Mouse (Mus musculus) midbrain, embryonic 11.5 days (tissue): ENCODE results near the gene Kif26b. TPM values are rescaled to one million over a fixed set of nuclear protein-coding genes. Genes with fewer than 3 reads are reported as not detected.

ENCODE experiments used
- ATAC-seq: fragments of 200-750 bp; cut with Nextera tagmentation; 2 replicates; pipeline ENCODE4 v1.8.0; 2017; ENCODE audit warnings: moderate TSS enrichment, moderate library complexity; ENCODE audit not compliant: low FRiP score
- DNase-seq: peaks from one replicate; pipeline ENCODE4 v3.0.0; 2015; ENCODE audit warnings: low spot score; ENCODE audit errors: missing footprints
- H3K27ac ChIP-seq: fragments of 300-500 bp; sonication (generic); 2 replicates; pipeline ENCODE4 v1.5.1; 2014; ENCODE audit warnings: low read depth, low read length
- H3K27me3 ChIP-seq: fragments of 300-500 bp; sonication (generic); 2 replicates; pipeline ENCODE4 v1.6.1; 2014; ENCODE audit warnings: mild to moderate bottlenecking, low read length, moderate library complexity, mixed read lengths; ENCODE audit not compliant: control insufficient read depth, insufficient read depth
- H3K36me3 ChIP-seq: fragments of 300-500 bp; sonication (generic); 2 replicates; pipeline ENCODE4 v1.6.1; 2014; ENCODE audit warnings: mild to moderate bottlenecking, low read length, moderate library complexity, mixed read lengths; ENCODE audit not compliant: control insufficient read depth, insufficient read depth
- H3K4me1 ChIP-seq: fragments of 300-500 bp; sonication (generic); 2 replicates; pipeline ENCODE4 v1.6.1; 2014; ENCODE audit warnings: low read length; ENCODE audit not compliant: control insufficient read depth, insufficient read depth
- H3K4me2 ChIP-seq: fragments of 300-500 bp; sonication (generic); 2 replicates; pipeline ENCODE4 v1.6.1; 2014; ENCODE audit warnings: mild to moderate bottlenecking, moderate library complexity
- H3K4me3 ChIP-seq: fragments of 300-500 bp; sonication (generic); 2 replicates; pipeline ENCODE4 v1.5.1; 2014; ENCODE audit warnings: low read depth, low read length
- H3K9ac ChIP-seq: fragments of 300-500 bp; sonication (generic); 2 replicates; pipeline ENCODE4 v1.6.1; 2014; ENCODE audit warnings: low read length
- H3K9me3 ChIP-seq: fragments of 300-500 bp; sonication (generic); 2 replicates; pipeline ENCODE4 v1.6.1; 2016; ENCODE audit warnings: low read length; ENCODE audit not compliant: control insufficient read depth
- WGBS: fragments of 180-500 bp; shearing (Covaris S2); extraction: QIAGEN DNeasy Blood & Tissue Kit; methylation state at CpG from one replicate; pipeline ENCODE4 v1.1.7; 2014; 5-methylcytosine and 5-hydroxymethylcytosine counted together
- polyA plus RNA-seq: library from polyadenylated mRNA; unstranded; fragments of >200 nt; fragmentation: Nextera tagmentation; extraction: Ambion mirVana; gene quantifications from 2 replicates; pipeline ENCODE4 v1.2.1, GENCODE M21; 2014

The Kif26b gene
- polyA plus RNA-seq, 1 experiment from 2014 or later, result 3.3 TPM

DNA sequence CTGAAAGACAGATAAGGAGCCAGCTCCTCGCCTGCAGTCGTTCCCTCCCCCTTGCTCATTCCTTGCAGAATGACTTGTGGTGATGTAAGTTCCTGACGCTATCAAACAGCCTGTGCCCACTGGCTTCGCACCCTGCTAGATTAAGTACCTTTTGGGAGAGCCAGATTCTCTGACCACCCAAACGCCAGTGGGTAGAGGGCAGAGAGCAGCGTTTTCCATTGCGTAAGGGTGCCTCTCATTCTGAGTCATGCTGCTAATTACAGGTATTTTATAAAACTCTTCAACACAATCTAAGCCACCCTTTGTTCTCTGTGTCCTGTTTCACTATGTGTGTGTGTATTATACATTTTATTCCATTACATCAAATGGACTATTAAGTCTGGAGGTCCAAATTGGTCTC is 352.0 kb downstream of the Kif26b start:
- H3K27me3 ChIP-seq, result no peaks in the 10 kb centered on the region
- H3K4me1 ChIP-seq, result no peaks in the 10 kb centered on the region
- H3K4me2 ChIP-seq, result no peak overlapping the region
- H3K36me3 ChIP-seq, result no peaks in the 10 kb centered on the region
- H3K9me3 ChIP-seq, result no peaks in the 10 kb centered on the region
- WGBS, result 93% methylated on average over 7 of the region's 7 CpGs
- H3K9ac ChIP-seq, result no peak overlapping the region
- no peak for ATAC-seq
- H3K4me3 ChIP-seq, result no peak overlapping the region
- no peak for DNase-seq
- H3K27ac ChIP-seq, result no peak overlapping the region

DNA sequence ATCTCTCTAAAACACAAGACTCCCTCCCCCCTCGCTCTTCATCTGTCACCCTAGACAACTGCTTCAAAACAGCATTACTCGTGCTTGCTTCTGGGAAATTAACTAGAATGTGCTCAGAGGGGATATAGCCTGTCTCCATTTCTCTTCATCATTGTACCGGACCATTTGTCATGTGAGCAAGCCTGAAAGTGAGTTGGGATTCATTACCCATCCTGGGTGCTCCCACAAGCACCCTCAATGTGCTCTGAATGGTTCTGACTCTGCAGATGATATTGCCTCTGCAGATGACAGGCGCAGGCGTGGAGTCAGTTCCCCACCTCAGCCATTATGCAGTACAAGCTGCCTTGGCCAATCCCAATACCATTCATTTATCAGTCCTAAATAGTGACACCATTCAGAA is 357.7 kb downstream of the Kif26b start:
- Histone ChIP-seq H3K4me2 (no peak overlapping the region), H3K4me3 (no peak overlapping the region), H3K27ac (no peak overlapping the region), H3K36me3 (no peaks in the 10 kb centered on the region), H3K27me3 (no peaks in the 10 kb centered on the region), H3K9ac (no peak overlapping the region), H3K9me3 (no peaks in the 10 kb centered on the region), H3K4me1 (no peaks in the 10 kb centered on the region)
- ATAC-seq, result no peak
- 83% methylated on average over 5 of the region's 5 CpGs for WGBS
- peak; percentile 70 for DNase-seq

DNA sequence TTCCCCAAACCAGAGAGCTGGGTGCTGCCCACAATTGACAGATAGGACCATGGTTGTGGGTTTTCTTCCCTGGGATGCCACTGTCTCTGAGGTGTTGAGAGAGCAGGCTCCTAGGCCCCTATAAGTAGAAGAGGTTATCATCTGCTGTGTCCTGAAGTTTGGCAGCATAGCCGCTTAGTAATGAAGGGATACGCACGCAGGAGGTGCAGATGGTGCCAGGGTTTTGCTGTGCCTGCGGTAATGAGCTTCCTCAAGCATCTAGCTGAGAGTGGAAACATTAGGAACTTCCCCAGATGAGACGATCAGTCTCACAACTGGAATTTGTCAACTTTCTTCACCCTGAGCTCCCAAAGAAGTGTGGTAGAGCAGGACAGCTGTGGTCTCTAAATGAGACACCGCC is 363.5 kb downstream of the Kif26b start:
- Histone ChIP-seq H3K9ac (no peak overlapping the region), H3K36me3 (no peaks in the 10 kb centered on the region), H3K4me2 (no peak overlapping the region), H3K27ac (no peak overlapping the region), H3K4me1 (no peaks in the 10 kb centered on the region), H3K4me3 (no peak overlapping the region), H3K27me3 (no peaks in the 10 kb centered on the region), H3K9me3 (no peaks in the 10 kb centered on the region)
- no peak for ATAC-seq
- DNase-seq, result peak; percentile 26
- 91% methylated on average over 6 of the region's 6 CpGs for WGBS

DNA sequence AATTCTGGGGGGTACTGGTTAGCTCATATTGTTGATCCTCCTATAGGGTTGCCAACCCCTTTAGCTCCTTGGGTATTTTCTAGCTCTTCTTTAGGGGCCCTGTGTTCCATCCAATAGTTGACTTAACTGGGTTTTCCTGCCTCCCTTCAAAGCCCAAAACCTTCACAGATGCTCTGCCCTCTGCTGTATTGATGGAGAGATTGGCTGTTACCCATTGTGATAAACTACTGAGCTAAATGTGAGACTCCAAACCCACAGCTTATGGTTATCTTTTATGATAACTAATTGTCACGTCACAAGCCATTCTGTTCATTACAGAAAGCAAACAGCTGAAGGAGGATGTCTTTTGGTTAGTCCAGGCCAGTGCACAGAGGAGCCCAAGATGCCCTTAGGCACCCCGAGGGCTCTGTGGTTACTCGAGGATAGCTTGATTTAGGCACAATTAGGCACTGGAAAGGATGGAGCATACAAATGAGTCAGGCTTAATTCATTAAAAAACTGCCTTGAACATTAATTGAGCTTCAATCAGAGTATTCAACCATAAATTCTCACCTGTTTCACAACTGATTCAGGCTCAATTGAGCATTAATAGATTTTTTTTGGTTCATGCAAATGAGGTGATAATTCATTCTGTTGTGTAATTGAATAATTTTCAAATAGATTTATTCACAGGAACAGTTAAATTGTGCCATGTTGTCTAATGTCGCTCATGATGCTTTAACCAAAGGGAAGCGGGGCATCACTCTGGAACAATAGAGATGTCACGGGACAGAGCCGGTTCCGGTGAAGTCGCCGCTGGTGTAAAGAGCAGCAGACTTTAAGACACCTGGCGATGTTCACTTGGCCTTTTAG is 364.5 kb downstream of the Kif26b start:
- no peak overlapping the region for H3K4me3 ChIP-seq
- H3K27ac ChIP-seq, result no peak overlapping the region
- DNase-seq (peak; percentile 56), ATAC-seq (no peak)
- no peak overlapping the region for H3K9ac ChIP-seq
- no peaks in the 10 kb centered on the region for H3K4me1 ChIP-seq
- H3K36me3 ChIP-seq, result no peaks in the 10 kb centered on the region
- H3K9me3 ChIP-seq, result no peaks in the 10 kb centered on the region; the same call in 1 of the 2 replicates
- WGBS, result 84% methylated on average over 11 of the region's 11 CpGs
- H3K4me2 ChIP-seq, result no peak overlapping the region
- no peaks in the 10 kb centered on the region for H3K27me3 ChIP-seq

DNA sequence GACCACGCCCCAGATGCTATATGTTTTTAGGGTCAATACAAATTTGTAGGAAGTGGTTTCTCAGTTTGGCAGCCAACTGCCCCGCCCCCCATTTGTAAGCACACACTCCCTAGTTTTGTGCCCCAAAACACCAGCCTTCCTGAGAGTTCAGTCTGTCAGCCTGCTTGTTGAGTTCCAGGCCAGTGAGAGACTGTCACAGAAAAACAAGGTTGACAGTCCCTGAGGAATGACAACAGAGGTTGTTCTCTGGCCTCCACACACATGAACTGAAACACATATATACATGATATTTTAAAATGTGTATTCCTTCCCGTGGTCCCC is 365.1 kb downstream of the Kif26b start:
- DNase-seq (no peak), ATAC-seq (no peak)
- no peaks in the 10 kb centered on the region for H3K27me3 ChIP-seq
- H3K4me2 ChIP-seq, result no peak overlapping the region
- 96% methylated on average over 3 of the region's 3 CpGs for WGBS
- H3K9me3 ChIP-seq, result no peaks in the 10 kb centered on the region; the same call in 1 of the 2 replicates
- H3K4me1 ChIP-seq, result no peaks in the 10 kb centered on the region
- H3K4me3 ChIP-seq, result no peak overlapping the region
- H3K27ac ChIP-seq, result no peak overlapping the region
- no peak overlapping the region for H3K9ac ChIP-seq
- no peaks in the 10 kb centered on the region for H3K36me3 ChIP-seq

DNA sequence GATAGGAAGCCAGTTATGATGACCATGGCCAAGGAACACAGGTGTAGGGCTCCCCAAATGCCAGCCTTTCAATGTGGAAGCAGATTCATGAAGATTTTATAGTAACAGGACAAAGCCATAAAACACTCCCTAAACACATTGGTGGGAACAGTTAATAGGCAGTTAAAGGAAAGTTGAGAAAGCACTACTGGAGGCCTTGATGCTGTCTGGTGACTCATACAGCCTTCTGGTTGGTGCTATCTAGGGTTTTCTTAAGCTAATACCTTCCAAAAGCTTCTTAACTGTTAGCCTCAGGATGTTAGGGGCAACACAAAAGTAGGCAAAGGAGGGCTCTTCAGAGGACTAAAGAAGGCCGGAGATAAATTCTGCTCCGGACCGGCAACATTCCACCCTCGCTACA is 366.7 kb downstream of the Kif26b start:
- DNase-seq (peak; percentile 62), ATAC-seq (no peak)
- WGBS, result 92% methylated on average over 4 of the region's 4 CpGs

DNA sequence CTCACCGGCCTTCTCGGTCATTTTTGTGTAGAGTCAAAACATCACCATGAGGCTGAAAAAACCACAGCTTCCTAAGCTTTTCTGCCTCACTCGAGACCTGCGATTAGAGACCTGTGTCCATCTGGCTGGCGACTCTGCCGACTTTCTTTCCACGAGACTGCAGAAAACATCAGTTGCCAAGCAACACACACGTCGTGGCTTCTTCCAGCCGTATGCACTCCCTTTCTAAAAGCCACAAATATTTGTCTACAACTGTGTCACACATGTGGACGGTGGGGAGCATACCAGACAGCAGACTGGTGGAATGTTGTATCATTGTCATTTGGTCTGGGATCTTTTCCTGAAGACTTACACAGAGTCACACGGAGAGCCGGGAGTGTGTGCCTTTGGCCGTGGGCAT is 382.0 kb downstream of the Kif26b start:
- no peaks in the 10 kb centered on the region for H3K9me3 ChIP-seq
- 79% methylated on average over 14 of the region's 14 CpGs for WGBS
- no peak for DNase-seq
- no peak for ATAC-seq
- H3K9ac ChIP-seq, result no peak overlapping the region
- H3K4me1 ChIP-seq, result no peaks in the 10 kb centered on the region
- H3K36me3 ChIP-seq, result no peaks in the 10 kb centered on the region
- no peak overlapping the region for H3K4me2 ChIP-seq
- H3K27me3 ChIP-seq, result no peaks in the 10 kb centered on the region
- H3K27ac ChIP-seq, result no peak overlapping the region
- no peak overlapping the region for H3K4me3 ChIP-seq

More for the DNA sequence above, 366.7 kb downstream of the Kif26b start:
- Histone ChIP-seq H3K9ac (no peak overlapping the region), H3K4me1 (no peaks in the 10 kb centered on the region), H3K27me3 (no peaks in the 10 kb centered on the region), H3K27ac (no peak overlapping the region), H3K36me3 (no peaks in the 10 kb centered on the region), H3K4me2 (no peak overlapping the region), H3K9me3 (no peaks in the 10 kb centered on the region; the same call in 1 of the 2 replicates), H3K4me3 (no peak overlapping the region)

DNA sequence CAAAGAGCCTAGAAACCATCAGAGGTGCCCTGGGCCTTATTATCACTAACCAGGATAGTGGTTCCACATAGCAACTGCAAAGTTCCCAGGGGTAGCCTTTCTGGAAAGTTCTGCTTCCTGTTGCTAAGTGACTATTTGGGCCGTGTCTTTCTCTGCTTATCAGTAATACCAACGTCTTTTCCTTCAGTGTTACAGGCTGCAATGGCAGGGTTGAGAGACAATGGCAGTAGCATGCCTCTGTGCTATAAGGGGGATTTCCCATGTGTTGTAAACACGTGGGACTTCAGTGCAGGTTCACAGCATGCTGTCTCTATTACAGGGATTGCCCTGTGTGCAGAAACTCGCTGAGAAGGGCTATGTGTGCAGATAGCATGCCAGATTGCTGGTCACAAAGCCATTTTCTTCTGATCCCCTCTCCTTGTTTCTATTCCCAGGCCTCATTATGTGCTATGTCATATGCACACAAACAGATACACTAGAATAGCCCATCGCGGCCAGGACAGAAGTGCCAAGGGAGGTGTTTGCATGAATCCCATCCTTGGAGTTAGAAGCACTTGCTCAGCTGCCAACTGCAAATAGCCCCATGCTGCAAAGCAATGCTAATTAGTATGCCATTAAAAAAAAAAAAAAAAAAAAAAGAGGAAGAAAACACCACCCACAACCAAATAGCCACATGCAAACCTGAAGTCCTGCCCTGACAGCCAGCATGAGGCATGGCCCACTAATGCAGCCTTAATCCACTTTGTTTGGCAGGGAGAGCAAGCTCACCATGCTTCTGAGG is 384.2 kb downstream of the Kif26b start:
- WGBS, result 76% methylated on average over 6 of the region's 6 CpGs
- no peaks in the 10 kb centered on the region for H3K9me3 ChIP-seq
- H3K9ac ChIP-seq, result no peak overlapping the region
- H3K27ac ChIP-seq, result no peak overlapping the region
- DNase-seq, result no peak
- no peaks in the 10 kb centered on the region for H3K4me1 ChIP-seq
- no peak for ATAC-seq
- no peaks in the 10 kb centered on the region for H3K27me3 ChIP-seq
- H3K4me3 ChIP-seq, result no peak overlapping the region
- H3K36me3 ChIP-seq, result no peaks in the 10 kb centered on the region
- no peak overlapping the region for H3K4me2 ChIP-seq

DNA sequence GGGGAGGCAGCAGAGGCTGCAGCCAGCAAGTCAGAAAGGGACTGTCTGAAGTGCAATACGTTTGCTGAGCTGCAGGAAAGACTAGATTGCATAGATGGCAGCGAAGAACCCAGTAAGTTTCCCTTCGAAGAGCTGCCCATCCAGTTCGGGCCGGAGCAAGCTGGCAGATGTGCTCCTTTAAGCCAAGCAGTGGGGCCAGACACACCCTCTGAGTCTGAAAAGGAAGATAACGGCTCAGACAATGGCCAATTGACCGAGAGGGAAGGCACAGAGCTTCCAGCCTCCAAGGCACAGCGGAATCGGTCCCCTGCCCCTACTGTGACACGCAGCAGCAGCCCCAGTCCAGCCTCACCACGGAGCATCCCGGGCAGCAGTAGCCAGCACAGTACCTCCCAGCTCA is 386.1 kb downstream of the Kif26b start:
- Histone ChIP-seq H3K4me1 (no peaks in the 10 kb centered on the region), H3K9ac (no peak overlapping the region), H3K4me2 (no peak overlapping the region), H3K9me3 (no peaks in the 10 kb centered on the region), H3K27ac (no peak overlapping the region), H3K36me3 (no peaks in the 10 kb centered on the region), H3K4me3 (no peak overlapping the region), H3K27me3 (no peaks in the 10 kb centered on the region)
- DNase-seq, result no peak
- WGBS, result 46% methylated on average over 12 of the region's 12 CpGs
- no peak for ATAC-seq
